Mouse (Mus musculus) hindbrain, embryonic 13.5 days (tissue): Measurements from ENCODE around the gene Fam196b. TPM values are rescaled to one million over a fixed set of nuclear protein-coding genes. Genes with fewer than 3 reads are reported as not detected.

Source experiments
- polyA plus RNA-seq: library from polyadenylated mRNA; unstranded; fragments of >200 nt; fragmentation: Nextera tagmentation; extraction: Ambion mirVana; gene quantifications from 2 replicates; pipeline ENCODE4 v1.2.1, GENCODE M21; 2015

Gene Fam196b
- polyA plus RNA-seq, 1 experiment from 2014 or later, result 3.5 TPM

Other genes starting within 250 kb of the Fam196b start
- 12.8 and 20.7 TPM in 2 replicates for gene 4930469K13Rik, start 216.3 kb upstream of the Fam196b start, polyA plus RNA-seq
- not detected in 2 replicates for gene Foxi1, start 106.7 kb upstream of the Fam196b start, polyA plus RNA-seq